Mouse (Mus musculus): ENCODE results near the gene Tanc1. TPM values are rescaled to one million over a fixed set of nuclear protein-coding genes. Genes with fewer than 3 reads are reported as not detected.
"Not testable (repeated sequence)": the region's sequence is repeated elsewhere in the genome, so short reads cannot be mapped to it uniquely, and the experiment has no call there.

The Tanc1 gene
- polyA plus RNA-seq, 1 experiment from 2014 or later, result 8.5 TPM

DNA sequence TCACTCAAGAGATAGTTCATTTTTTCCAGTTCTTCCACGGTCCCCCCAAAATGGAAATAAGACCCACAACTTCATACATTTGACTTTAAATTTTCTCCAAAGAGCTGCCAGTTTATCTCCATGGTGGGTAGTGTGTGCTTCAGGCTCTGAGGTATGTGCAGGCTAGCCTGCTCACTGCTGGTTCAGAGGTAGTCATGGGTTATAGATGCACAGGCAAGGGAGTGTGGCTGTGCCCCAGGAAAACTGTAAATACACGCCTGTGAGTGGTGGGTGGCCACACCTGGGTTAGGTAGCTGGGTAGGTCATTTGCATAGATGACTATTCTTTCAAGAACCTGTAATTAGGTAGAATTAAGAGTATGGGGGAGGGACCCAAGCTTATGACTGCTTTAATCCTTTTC, 227.9 kb downstream of the Tanc1 start:
- peak overlapping the region; percentile 33 for H3K27ac ChIP-seq (replicated peaks)
- ATAC-seq (ENCODE audit: low FRiP score, low read depth), result no peak
- whole genome bisulfite sequencing, result 82% methylated on average over 2 of the region's 2 CpGs

DNA sequence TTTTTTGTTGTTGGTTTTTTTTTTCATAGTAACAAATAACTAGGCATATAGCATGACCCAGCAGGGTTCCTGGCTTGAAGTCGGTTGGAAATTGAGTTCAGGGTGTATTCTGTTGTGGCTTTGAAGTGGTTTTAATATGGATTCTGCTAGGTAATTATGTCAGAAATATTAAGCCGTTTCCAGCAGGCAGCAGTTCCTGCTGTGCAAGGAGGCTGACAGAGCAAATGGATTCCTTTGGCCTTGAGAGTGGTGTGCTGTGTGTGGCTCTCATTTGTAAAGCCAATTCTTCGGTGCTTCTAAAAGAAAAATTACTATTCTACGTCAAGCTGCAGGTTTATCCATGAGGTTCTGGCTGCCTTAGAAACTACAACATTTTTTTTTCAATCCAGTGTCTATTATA, 228.3 kb downstream of the Tanc1 start:
- Histone ChIP-seq H3K4me1 (replicated peaks) (peaks cover 15% of the 10 kb centered on the region), H3K4me2 (no peak overlapping the region), H3K36me3 (no peaks in the 10 kb centered on the region), H3K27me3 (no peaks in the 10 kb centered on the region), H3K4me3 (no peak overlapping the region), H3K27ac (replicated peaks) (peak overlapping the region; percentile 33), H3K9ac (no peak overlapping the region), H3K9me3 (no peaks in the 10 kb centered on the region)
- 27% methylated on average over 4 of the region's 4 CpGs for WGBS
- ATAC-seq (ENCODE audit: low FRiP score, low read depth), result no peak

More for the DNA sequence above, 227.9 kb downstream of the Tanc1 start:
- H3K27me3 ChIP-seq, result no peaks in the 10 kb centered on the region
- no peak overlapping the region for H3K4me3 ChIP-seq
- no peak overlapping the region for H3K4me2 ChIP-seq
- H3K9ac ChIP-seq, result no peak overlapping the region
- no peaks in the 10 kb centered on the region for H3K36me3 ChIP-seq
- H3K4me1 ChIP-seq (replicated peaks), result peaks cover 15% of the 10 kb centered on the region
- H3K9me3 ChIP-seq, result no peaks in the 10 kb centered on the region

DNA sequence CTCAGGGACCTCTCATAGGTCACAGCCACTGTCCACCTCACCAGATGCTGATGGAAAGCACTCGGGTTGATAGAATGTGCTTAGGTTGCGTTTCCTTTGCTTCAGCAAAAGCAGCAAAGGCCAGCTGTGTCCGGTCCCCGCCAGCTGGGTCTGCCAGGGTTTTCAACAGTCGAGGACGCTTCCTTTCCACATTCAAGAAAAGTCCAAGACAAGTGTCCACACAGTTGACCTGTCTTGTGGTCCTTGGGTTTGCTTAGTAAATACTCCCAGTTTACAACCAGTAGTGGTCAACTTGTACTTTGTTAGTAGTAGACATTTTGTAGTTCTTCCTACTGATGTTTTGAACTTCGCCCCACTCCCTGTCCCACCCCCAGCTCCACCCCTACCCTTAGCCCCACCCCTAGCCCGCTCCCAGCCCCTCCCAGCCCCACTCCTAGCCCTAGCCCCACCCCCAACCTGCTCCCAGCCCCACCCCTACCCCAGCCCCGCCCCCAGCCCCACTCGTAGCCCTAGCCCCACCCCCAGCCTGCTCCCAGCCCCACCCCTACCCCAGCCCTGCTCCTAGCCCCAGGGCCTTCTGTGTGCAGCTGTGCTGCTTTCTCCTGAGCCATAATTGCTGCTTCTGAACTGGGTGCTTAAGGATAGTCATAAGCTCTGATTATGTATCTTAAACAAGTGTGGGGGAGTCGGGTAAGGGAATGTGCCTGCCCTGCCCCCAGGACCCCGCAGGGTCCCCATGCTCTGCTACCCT, 229.5 kb downstream of the Tanc1 start:
- no peaks in the 10 kb centered on the region for H3K9me3 ChIP-seq
- WGBS, result 62% methylated on average over 11 of the region's 12 CpGs
- ATAC-seq (ENCODE audit: low FRiP score, low read depth), result no peak

DNA sequence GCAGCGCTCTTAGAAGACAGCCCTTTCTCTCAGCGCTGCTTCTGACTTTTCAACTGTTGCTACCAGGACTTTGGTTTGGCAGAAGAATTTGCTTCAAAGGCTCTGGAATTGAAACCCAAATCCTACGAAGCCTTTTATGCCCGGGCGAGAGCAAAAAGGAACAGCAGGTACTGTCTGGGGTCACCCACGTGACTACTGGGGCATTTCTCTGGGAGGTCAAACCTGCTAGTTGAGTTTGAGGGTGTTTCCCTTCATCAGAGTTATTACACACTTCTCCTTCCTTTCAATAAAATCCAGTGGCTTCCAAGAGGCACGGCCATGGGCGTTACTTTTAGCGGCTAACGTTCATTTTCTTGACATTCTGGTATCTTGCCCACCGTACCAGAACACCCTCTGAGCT, 230.1 kb downstream of the Tanc1 start:
- H3K27ac ChIP-seq (replicated peaks), result no peak overlapping the region
- H3K4me3 ChIP-seq, result no peak overlapping the region
- H3K27me3 ChIP-seq, result no peaks in the 10 kb centered on the region
- H3K9ac ChIP-seq, result no peak overlapping the region
- peaks cover 15% of the 10 kb centered on the region for H3K4me1 ChIP-seq (replicated peaks)
- H3K4me2 ChIP-seq, result no peak overlapping the region
- no peaks in the 10 kb centered on the region for H3K36me3 ChIP-seq
- no peaks in the 10 kb centered on the region for H3K9me3 ChIP-seq
- ATAC-seq (ENCODE audit: low FRiP score, low read depth), result no peak
- 85% methylated on average over 11 of the region's 11 CpGs for WGBS

More for the DNA sequence above, 229.5 kb downstream of the Tanc1 start:
- peaks cover 15% of the 10 kb centered on the region for H3K4me1 ChIP-seq (replicated peaks)
- no peaks in the 10 kb centered on the region for H3K36me3 ChIP-seq
- H3K27me3 ChIP-seq, result no peaks in the 10 kb centered on the region
- no peak overlapping the region for H3K9ac ChIP-seq
- H3K4me3 ChIP-seq, result no peak overlapping the region
- H3K27ac ChIP-seq (replicated peaks), result peak overlapping the region; percentile 33
- no peak overlapping the region for H3K4me2 ChIP-seq

DNA sequence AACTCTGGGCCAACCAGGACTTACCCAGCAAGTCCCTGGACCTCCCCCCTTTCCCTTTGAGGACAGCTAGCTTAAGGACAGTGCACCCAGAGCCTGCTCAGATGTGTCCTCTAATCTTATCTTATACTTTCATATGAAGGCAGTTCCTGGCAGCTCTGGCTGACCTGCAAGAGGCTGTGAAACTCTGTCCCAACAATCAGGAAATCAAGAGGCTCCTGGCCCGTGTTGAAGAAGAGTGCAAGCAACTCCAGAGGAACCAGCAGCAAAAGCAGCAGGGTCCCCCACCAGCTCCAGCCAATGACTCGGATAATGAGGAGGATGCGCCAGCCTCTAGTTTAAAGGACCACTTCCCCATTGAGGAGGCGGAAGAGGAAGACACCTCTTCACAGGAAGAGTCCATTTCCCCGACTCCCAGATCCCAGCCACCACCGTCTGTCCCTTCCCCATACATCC, 230.7 kb downstream of the Tanc1 start:
- Histone ChIP-seq H3K4me1 (replicated peaks) (peaks cover 15% of the 10 kb centered on the region), H3K27me3 (no peaks in the 10 kb centered on the region), H3K36me3 (no peaks in the 10 kb centered on the region), H3K9me3 (no peaks in the 10 kb centered on the region), H3K4me2 (no peak overlapping the region), H3K9ac (no peak overlapping the region), H3K27ac (replicated peaks) (no peak overlapping the region), H3K4me3 (no peak overlapping the region)
- no peak for ATAC-seq (ENCODE audit: low FRiP score, low read depth)
- 82% methylated on average over 6 of the region's 6 CpGs for WGBS

DNA sequence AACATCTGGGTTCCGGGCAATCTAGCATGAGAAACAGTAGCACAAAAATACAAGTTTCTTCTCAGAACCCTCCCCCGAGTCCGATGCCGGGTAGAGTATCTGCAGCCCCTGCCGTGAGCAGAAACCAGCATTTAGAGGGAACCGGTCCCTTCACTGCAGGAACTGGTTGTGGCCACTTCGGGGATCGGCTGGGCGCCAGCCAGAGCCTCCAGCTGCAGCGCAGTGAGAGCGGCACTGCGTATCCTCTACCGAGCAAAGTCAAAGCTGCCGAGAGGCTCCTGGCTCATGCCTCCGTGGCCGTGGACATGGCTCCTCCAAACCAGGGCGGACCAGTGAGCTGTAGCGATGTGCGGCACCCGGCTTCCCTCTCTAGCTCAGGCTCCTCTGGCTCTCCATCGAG, 231.3 kb downstream of the Tanc1 start:
- Histone ChIP-seq H3K4me3 (no peak overlapping the region), H3K36me3 (no peaks in the 10 kb centered on the region), H3K27me3 (no peaks in the 10 kb centered on the region), H3K27ac (replicated peaks) (no peak overlapping the region), H3K4me2 (no peak overlapping the region), H3K9me3 (no peaks in the 10 kb centered on the region), H3K9ac (no peak overlapping the region), H3K4me1 (replicated peaks) (peaks cover 15% of the 10 kb centered on the region)
- no peak for ATAC-seq (ENCODE audit: low FRiP score, low read depth)
- WGBS, result 81% methylated on average over 21 of the region's 21 CpGs

DNA sequence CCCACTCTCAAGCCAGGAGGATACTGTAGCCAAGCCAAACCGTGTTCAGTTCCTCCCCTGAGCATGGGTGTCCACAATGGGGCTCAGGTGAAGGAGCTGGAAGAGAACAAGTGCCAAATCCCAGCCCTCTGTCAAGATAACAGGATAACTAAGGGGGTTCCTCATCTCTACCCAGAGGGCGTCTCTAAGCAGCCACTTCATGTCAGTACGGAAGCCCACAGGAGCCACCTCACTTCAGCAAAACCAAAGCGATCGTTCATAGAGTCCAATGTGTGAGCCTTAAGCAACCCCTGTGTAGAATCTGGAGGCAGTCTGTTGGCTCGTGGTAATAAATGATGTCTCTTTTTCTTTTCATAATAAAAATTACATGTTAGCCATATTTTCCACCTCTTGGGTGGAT, 232.0 kb downstream of the Tanc1 start:
- no peak overlapping the region for H3K9ac ChIP-seq
- no peak for ATAC-seq (ENCODE audit: low FRiP score, low read depth)
- no peaks in the 10 kb centered on the region for H3K9me3 ChIP-seq
- 90% methylated on average over 6 of the region's 6 CpGs for WGBS
- H3K27ac ChIP-seq (replicated peaks), result no peak overlapping the region
- H3K27me3 ChIP-seq, result no peaks in the 10 kb centered on the region
- H3K4me1 ChIP-seq (replicated peaks), result peaks cover 15% of the 10 kb centered on the region
- H3K4me3 ChIP-seq, result no peak overlapping the region
- H3K36me3 ChIP-seq, result no peaks in the 10 kb centered on the region
- no peak overlapping the region for H3K4me2 ChIP-seq

DNA sequence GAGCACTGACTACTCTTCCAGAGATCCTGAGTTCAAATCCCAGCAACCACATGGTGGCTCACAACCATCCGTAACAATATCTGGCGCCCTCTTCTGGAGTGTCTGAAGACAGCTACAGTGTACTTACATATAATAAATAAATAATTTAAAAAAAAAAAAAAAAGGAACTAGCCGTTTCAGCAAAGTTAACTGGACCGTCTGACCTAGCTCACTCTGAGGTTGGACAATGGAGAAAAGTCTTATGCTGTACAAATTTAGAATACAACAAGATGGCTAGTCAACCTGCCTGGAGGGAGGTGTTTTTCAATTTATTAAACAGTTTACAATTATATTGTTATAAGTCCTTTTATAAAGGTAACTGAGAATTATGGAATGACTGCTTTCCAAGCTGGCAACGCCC, 240.0 kb downstream of the Tanc1 start:
- H3K27ac ChIP-seq (replicated peaks); H3K4me3 ChIP-seq; H3K36me3 ChIP-seq; H3K4me1 ChIP-seq (replicated peaks); H3K9me3 ChIP-seq; H3K4me2 ChIP-seq; H3K9ac ChIP-seq; H3K27me3 ChIP-seq; ATAC-seq (ENCODE audit: low FRiP score, low read depth): not testable (repeated sequence)
- WGBS, result 91% methylated on average over 5 of the region's 5 CpGs

DNA sequence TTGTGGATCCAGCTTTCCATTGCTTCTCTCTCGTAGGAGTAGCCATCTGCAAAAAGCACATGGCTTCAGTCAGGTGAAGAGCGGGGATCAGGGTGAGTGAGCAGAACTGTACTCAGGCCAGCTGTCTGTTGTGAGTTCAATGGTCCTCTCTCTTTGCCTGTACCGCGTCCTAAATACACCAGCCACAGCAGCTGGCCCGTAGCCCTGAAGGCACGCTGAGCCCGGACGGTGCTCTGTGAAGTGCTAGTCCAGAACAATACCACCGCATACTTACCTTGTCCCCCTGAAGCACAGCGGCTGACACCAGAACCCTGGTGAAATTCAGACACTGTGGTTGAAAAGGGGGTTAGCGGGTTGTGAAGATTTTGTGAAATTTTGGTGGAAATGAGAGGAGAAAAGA, 241.1 kb downstream of the Tanc1 start:
- no peak for ATAC-seq (ENCODE audit: low FRiP score, low read depth)
- 70% methylated on average over 11 of the region's 11 CpGs for WGBS
- Histone ChIP-seq H3K4me2 (no peak overlapping the region), H3K4me1 (replicated peaks) (no peaks in the 10 kb centered on the region), H3K9me3 (no peaks in the 10 kb centered on the region), H3K27ac (replicated peaks) (no peak overlapping the region), H3K9ac (no peak overlapping the region), H3K36me3 (no peaks in the 10 kb centered on the region), H3K4me3 (no peak overlapping the region), H3K27me3 (no peaks in the 10 kb centered on the region)

DNA sequence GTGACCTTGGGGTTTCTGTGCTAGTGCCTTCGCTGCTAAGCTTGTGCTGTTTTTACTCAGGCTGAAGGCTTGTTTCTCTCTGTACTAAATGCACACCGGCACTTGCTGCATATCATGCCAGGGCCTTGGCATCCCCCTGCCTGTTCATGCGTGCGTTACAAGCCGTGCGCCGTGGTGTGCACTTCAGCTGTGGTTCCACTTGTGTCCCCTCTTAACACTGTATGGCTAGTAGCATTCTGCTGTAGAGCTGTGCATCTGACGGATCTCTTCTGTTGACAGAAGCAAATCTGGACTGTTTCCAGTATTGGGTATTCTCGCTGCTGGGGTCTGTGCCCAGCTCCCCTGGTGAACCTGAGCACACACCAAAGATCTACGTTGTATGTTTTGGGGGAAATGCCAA, 241.7 kb downstream of the Tanc1 start:
- H3K36me3 ChIP-seq, result no peaks in the 10 kb centered on the region
- no peak overlapping the region for H3K4me3 ChIP-seq
- H3K27ac ChIP-seq (replicated peaks), result no peak overlapping the region
- 76% methylated on average over 10 of the region's 10 CpGs for WGBS
- peak; percentile 51; the same call in 1 of the 2 replicates for ATAC-seq (ENCODE audit: low FRiP score, low read depth)
- H3K9me3 ChIP-seq, result no peaks in the 10 kb centered on the region
- no peaks in the 10 kb centered on the region for H3K27me3 ChIP-seq
- no peak overlapping the region for H3K9ac ChIP-seq
- H3K4me2 ChIP-seq, result no peak overlapping the region
- H3K4me1 ChIP-seq (replicated peaks), result no peaks in the 10 kb centered on the region

DNA sequence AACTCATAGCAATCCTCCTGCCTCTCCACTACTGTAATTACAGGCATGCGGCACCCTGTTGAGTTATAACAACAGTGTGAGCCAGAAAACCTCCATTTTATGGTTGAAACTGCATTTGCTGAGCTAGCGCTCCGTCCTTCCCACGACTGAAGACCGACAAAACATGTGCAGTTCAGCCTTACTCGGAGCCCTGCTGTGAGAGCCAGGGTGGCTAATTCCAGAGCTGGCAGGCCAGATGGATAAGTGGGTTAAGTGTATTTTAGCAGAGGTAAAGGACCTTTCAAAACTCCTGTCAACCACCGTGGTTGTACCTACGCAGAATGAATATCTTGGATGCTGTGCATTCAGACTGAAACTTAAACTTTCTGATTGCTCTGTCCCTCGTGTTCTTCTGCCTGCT, 242.5 kb downstream of the Tanc1 start:
- Histone ChIP-seq H3K4me3 (no peak overlapping the region), H3K27me3 (no peaks in the 10 kb centered on the region), H3K9me3 (no peaks in the 10 kb centered on the region), H3K4me1 (replicated peaks) (no peaks in the 10 kb centered on the region), H3K4me2 (no peak overlapping the region), H3K36me3 (no peaks in the 10 kb centered on the region), H3K9ac (no peak overlapping the region), H3K27ac (replicated peaks) (no peak overlapping the region)
- WGBS, result 68% methylated on average over 9 of the region's 9 CpGs
- no peak for ATAC-seq (ENCODE audit: low FRiP score, low read depth)

DNA sequence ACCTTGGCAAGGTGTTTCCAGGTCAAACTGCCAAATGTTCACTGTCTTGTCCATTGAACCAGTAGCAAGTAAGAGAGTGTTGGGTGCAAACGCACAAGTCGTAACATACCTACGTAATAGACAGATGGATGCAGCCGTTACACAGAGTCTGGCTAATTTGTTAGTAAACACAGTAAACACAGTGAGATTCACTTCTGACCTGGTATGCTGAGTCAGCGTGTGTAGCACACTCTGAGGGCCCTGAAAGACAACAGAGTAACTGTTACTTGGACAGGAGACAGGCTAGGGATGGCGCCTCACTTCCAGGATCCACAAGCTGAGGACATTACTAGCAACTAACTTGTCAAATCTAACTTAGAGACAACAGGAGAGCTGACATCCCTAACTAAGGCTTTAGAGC, 250.8 kb downstream of the Tanc1 start:
- ATAC-seq (ENCODE audit: low FRiP score, low read depth), result no peak
- H3K9me3 ChIP-seq, result no peaks in the 10 kb centered on the region
- no peak overlapping the region for H3K9ac ChIP-seq
- no peaks in the 10 kb centered on the region for H3K27me3 ChIP-seq
- H3K4me1 ChIP-seq (replicated peaks), result no peaks in the 10 kb centered on the region
- H3K4me3 ChIP-seq, result no peak overlapping the region
- 0 out of 2 replicates have a peak, but pooled peaks cover 3% of the 10 kb centered on the region for H3K36me3 ChIP-seq
- H3K4me2 ChIP-seq, result no peak overlapping the region
- WGBS, result 90% methylated on average over 6 of the region's 6 CpGs
- no peak overlapping the region for H3K27ac ChIP-seq (replicated peaks)

DNA sequence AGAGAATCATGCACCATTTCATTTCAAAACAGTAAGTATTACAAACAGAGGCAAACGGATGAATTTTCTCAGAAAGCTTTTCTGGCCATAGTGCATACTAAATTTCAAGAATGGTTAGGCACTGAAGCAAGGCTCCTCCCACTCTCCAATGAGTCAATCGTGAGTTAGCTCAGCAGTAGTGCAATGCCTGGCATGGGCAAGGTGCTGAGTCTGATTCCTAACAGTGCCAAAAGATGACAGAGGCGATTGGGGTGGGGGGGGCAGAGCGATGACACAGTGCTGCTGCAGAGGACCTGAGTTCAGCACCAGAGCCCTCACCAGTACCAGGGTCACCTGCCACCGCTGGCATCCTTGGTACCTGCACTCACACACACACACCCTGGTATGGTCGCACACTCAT, 258.7 kb downstream of the Tanc1 start:
- Histone ChIP-seq H3K27ac (replicated peaks) (no peak overlapping the region), H3K4me1 (replicated peaks) (no peaks in the 10 kb centered on the region), H3K9ac (no peak overlapping the region), H3K27me3 (no peaks in the 10 kb centered on the region), H3K36me3 (peaks cover 3% of the 10 kb centered on the region; the same call in 1 of the 2 replicates), H3K4me3 (no peak overlapping the region), H3K4me2 (no peak overlapping the region), H3K9me3 (no peaks in the 10 kb centered on the region)
- 90% methylated on average over 6 of the region's 6 CpGs for WGBS
- ATAC-seq (ENCODE audit: low FRiP score, low read depth), result no peak; the same call in 1 of the 2 replicates
